Mouse (Mus musculus) embryonic facial prominence, embryonic 14.5 days (tissue): ENCODE data around the gene Reln. TPM values are rescaled to one million over a fixed set of nuclear protein-coding genes. Genes with fewer than 3 reads are reported as not detected.

Source experiments
- ATAC-seq: fragments of 200-750 bp; cut with Nextera tagmentation; 2 replicates; pipeline ENCODE4 v1.8.0; 2017; ENCODE audit warnings: low read depth, moderate number of reproducible peaks, moderate TSS enrichment
- DNase-seq: peaks from one replicate; pipeline ENCODE4 v3.0.0-alpha.2; 2015; ENCODE audit warnings: low spot score
- H3K27ac ChIP-seq: fragments of 300-500 bp; sonication (generic); replicated peaks from 2 replicates; pipeline ENCODE4 v1.5.1; 2014; ENCODE audit warnings: low read depth, mild to moderate bottlenecking, low read length, moderate library complexity
- H3K27me3 ChIP-seq: fragments of 300-500 bp; sonication (generic); replicated peaks from 2 replicates; pipeline ENCODE4 v1.6.1; 2014; ENCODE audit warnings: low read length; ENCODE audit not compliant: control insufficient read depth, insufficient read depth
- H3K36me3 ChIP-seq: fragments of 300-500 bp; sonication (generic); 2 replicates; pipeline ENCODE4 v1.6.1; 2014; ENCODE audit warnings: low read length, mixed read lengths; ENCODE audit not compliant: control insufficient read depth, insufficient read depth
- H3K4me1 ChIP-seq: fragments of 300-500 bp; sonication (generic); 2 replicates; pipeline ENCODE4 v1.6.1; 2014; ENCODE audit warnings: antibody characterized with exemption, low read length; ENCODE audit not compliant: control insufficient read depth, insufficient read depth
- H3K4me2 ChIP-seq: fragments of 300-500 bp; sonication (generic); 2 replicates; pipeline ENCODE4 v1.6.1; 2014; ENCODE audit warnings: low read depth, mild to moderate bottlenecking, low read length, moderate library complexity, mixed read lengths
- H3K4me3 ChIP-seq: fragments of 300-500 bp; sonication (generic); 2 replicates; pipeline ENCODE4 v1.5.1; 2014; ENCODE audit warnings: low read depth, mild to moderate bottlenecking, low read length
- H3K9ac ChIP-seq: fragments of 300-500 bp; sonication (generic); 2 replicates; pipeline ENCODE4 v1.6.1; 2014; ENCODE audit warnings: low read depth, mild to moderate bottlenecking, low read length, moderate library complexity, mixed read lengths
- H3K9me3 ChIP-seq: fragments of 300-500 bp; sonication (generic); 2 replicates; pipeline ENCODE4 v1.6.1; 2016; ENCODE audit warnings: low read length; ENCODE audit not compliant: control insufficient read depth
- WGBS: fragments of 180-500 bp; shearing (Covaris S2); extraction: QIAGEN DNeasy Blood & Tissue Kit; methylation state at CpG from one replicate; pipeline ENCODE4 v1.1.7; 2014; 5-methylcytosine and 5-hydroxymethylcytosine counted together
- polyA plus RNA-seq: library from polyadenylated mRNA; unstranded; fragments of >200 nt; fragmentation: Nextera tagmentation; extraction: Ambion mirVana; gene quantifications from 2 replicates; pipeline ENCODE4 v1.2.1, GENCODE M21; 2014

The Reln gene
- polyA plus RNA-seq, 1 experiment from 2014 or later = 7.6 TPM

- peak; percentile 75 for DNase-seq
- no peaks in the 10 kb centered on the region for H3K36me3 ChIP-seq
- no peak for ATAC-seq
- WGBS = 55% methylated on average over 6 of the region's 6 CpGs
- no peaks in the 10 kb centered on the region for H3K9me3 ChIP-seq
- no peaks in the 10 kb centered on the region for H3K4me1 ChIP-seq
- H3K27me3 ChIP-seq = no peaks in the 10 kb centered on the region
- no peak overlapping the region for H3K9ac ChIP-seq
- no peak overlapping the region for H3K4me3 ChIP-seq
- H3K4me2 ChIP-seq = no peak overlapping the region
- no peak overlapping the region for H3K27ac ChIP-seq
Observed at GRCm38 (mm10) chr5:22236801-22237200, 107.7 kb downstream of the Reln start.

GRCm38 (mm10) chr5:22224515-22224914, 120.0 kb downstream of the Reln start:
- no peak overlapping the region for H3K27ac ChIP-seq
- H3K4me2 ChIP-seq = no peak overlapping the region
- no peak overlapping the region for H3K9ac ChIP-seq
- ATAC-seq (no peak), DNase-seq (no peak)
- no peaks in the 10 kb centered on the region for H3K27me3 ChIP-seq
- 65% methylated on average over 4 of the region's 4 CpGs for WGBS
- H3K36me3 ChIP-seq = no peaks in the 10 kb centered on the region
- no peaks in the 10 kb centered on the region for H3K9me3 ChIP-seq
- no peak overlapping the region for H3K4me3 ChIP-seq
- no peaks in the 10 kb centered on the region for H3K4me1 ChIP-seq

GRCm38 (mm10) chr5:22223940-22224339, 120.6 kb downstream of the Reln start:
- 73% methylated on average over 2 of the region's 2 CpGs for WGBS
- no peak overlapping the region for H3K9ac ChIP-seq
- no peaks in the 10 kb centered on the region for H3K9me3 ChIP-seq
- H3K4me3 ChIP-seq = no peak overlapping the region
- no peak overlapping the region for H3K4me2 ChIP-seq
- no peaks in the 10 kb centered on the region for H3K4me1 ChIP-seq
- DNase-seq (no peak), ATAC-seq (no peak)
- H3K27me3 ChIP-seq = no peaks in the 10 kb centered on the region
- no peak overlapping the region for H3K27ac ChIP-seq
- no peaks in the 10 kb centered on the region for H3K36me3 ChIP-seq

- ATAC-seq = no peak; the same call in 1 of the 2 replicates
- Histone ChIP-seq H3K36me3 (no peaks in the 10 kb centered on the region), H3K4me3 (no peak overlapping the region), H3K27ac (no peak overlapping the region), H3K9me3 (no peaks in the 10 kb centered on the region), H3K27me3 (no peaks in the 10 kb centered on the region), H3K4me1 (no peaks in the 10 kb centered on the region), H3K4me2 (no peak overlapping the region), H3K9ac (no peak overlapping the region)
- WGBS = 56% methylated on average over 8 of the region's 8 CpGs
- peak; percentile 55 for DNase-seq
Observed at GRCm38 (mm10) chr5:22208311-22209021, 136.0 kb downstream of the Reln start.

GRCm38 (mm10) chr5:22197926-22198325, 146.6 kb downstream of the Reln start:
- no peak overlapping the region for H3K4me2 ChIP-seq
- ATAC-seq (no peak), DNase-seq (no peak)
- no peaks in the 10 kb centered on the region for H3K4me1 ChIP-seq
- no peak overlapping the region for H3K4me3 ChIP-seq
- no peaks in the 10 kb centered on the region for H3K27me3 ChIP-seq
- no peak overlapping the region for H3K27ac ChIP-seq
- 51% methylated on average over 2 of the region's 2 CpGs for WGBS
- no peaks in the 10 kb centered on the region for H3K36me3 ChIP-seq
- no peaks in the 10 kb centered on the region for H3K9me3 ChIP-seq
- no peak overlapping the region for H3K9ac ChIP-seq

- Histone ChIP-seq H3K4me3 (no peak overlapping the region), H3K9ac (no peak overlapping the region), H3K27me3 (no peaks in the 10 kb centered on the region), H3K4me2 (no peak overlapping the region), H3K36me3 (no peaks in the 10 kb centered on the region), H3K4me1 (no peaks in the 10 kb centered on the region), H3K9me3 (no peaks in the 10 kb centered on the region), H3K27ac (no peak overlapping the region)
- no peak for ATAC-seq
- DNase-seq = no peak
- WGBS = 87% methylated on average over 2 of the region's 2 CpGs
Observed at GRCm38 (mm10) chr5:22196891-22197290, 147.6 kb downstream of the Reln start.

- no peak for DNase-seq
- Histone ChIP-seq H3K4me1 (no peaks in the 10 kb centered on the region), H3K4me3 (no peak overlapping the region), H3K27me3 (no peaks in the 10 kb centered on the region), H3K9ac (no peak overlapping the region), H3K36me3 (no peaks in the 10 kb centered on the region), H3K4me2 (no peak overlapping the region), H3K27ac (no peak overlapping the region), H3K9me3 (no peaks in the 10 kb centered on the region)
- ATAC-seq = no peak
- 70% methylated on average over 4 of the region's 4 CpGs for WGBS
Observed at GRCm38 (mm10) chr5:22196476-22196875, 148.0 kb downstream of the Reln start.

- H3K4me1 ChIP-seq = no peaks in the 10 kb centered on the region
- H3K4me3 ChIP-seq = no peak overlapping the region
- no peaks in the 10 kb centered on the region for H3K36me3 ChIP-seq
- no peak overlapping the region for H3K27ac ChIP-seq
- no peak overlapping the region for H3K4me2 ChIP-seq
- H3K9me3 ChIP-seq = no peaks in the 10 kb centered on the region
- WGBS = 67% methylated on average over 8 of the region's 8 CpGs
- ATAC-seq (no peak), DNase-seq (no peak)
- H3K27me3 ChIP-seq = no peaks in the 10 kb centered on the region
- H3K9ac ChIP-seq = no peak overlapping the region
Observed at GRCm38 (mm10) chr5:22195352-22195941, 149.1 kb downstream of the Reln start.

- Histone ChIP-seq H3K4me2 (no peak overlapping the region), H3K4me3 (no peak overlapping the region), H3K27me3 (no peaks in the 10 kb centered on the region), H3K9ac (no peak overlapping the region), H3K4me1 (no peaks in the 10 kb centered on the region), H3K9me3 (no peaks in the 10 kb centered on the region), H3K36me3 (no peaks in the 10 kb centered on the region), H3K27ac (no peak overlapping the region)
- WGBS = 76% methylated on average over 7 of the region's 7 CpGs
- peak; percentile 33; the same call in 1 of the 2 replicates for ATAC-seq
- DNase-seq = peak; percentile 52
Observed at GRCm38 (mm10) chr5:22191784-22192183, 152.7 kb downstream of the Reln start.
